Mouse (Mus musculus): ENCODE measurements around the gene Ccdc194. TPM values are rescaled to one million over a fixed set of nuclear protein-coding genes. Genes with fewer than 3 reads are reported as not detected.
A peak's percentile ranks its signal among the peaks of the same experiment; 100 is the strongest.

Gene Ccdc194
- polyA plus RNA-seq, 1 experiment, result 0.11 TPM

DNA sequence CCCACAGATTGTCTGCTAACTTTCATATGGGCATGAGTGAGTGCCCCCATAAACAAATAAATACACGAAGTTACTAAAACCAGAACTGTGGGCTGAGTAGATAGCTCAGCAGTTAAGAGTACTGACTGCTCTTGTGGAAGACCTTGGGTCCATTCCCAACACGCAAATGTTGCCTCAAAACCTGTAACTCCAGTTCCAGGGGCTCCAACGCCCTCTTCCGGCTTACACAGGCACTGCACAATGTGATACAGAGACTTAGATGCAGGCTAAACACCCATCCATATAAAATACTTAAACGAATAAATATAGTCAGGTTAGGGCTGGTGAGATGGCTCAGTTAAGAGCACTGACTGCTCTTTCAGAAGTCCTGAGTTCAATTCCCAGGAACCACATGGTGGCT lies 10.5 kb downstream of the Ccdc194 start:
- DNase-seq, result no peak
- no peak for TF ChIP-seq POLR2A (IDR thresholded peaks at IDR 0.05; ENCODE audit: control insufficient read depth, extremely low read depth, insufficient read depth, low read length, poor library complexity)
- TF ChIP-seq CTCF (IDR thresholded peaks at IDR 0.05; ENCODE audit: borderline replicate concordance, control insufficient read depth, extremely low read depth, insufficient read depth, low read length, poor library complexity), result no peak
- 86% methylated on average over 5 of the region's 5 CpGs for WGBS

GRCm38 (mm10) chr8:71513018-71513754 lies 12.3 kb downstream of the Ccdc194 start:
- 37% methylated on average over 15 of the region's 15 CpGs for WGBS
- Histone ChIP-seq H3K27me3 (ENCODE audit: control insufficient read depth, insufficient read depth, low read length) (peaks cover 3% of the 10 kb centered on the region; the same call in 1 of the 2 replicates), H3K27ac (ENCODE audit: control insufficient read depth, insufficient read depth, low read length) (no peak overlapping the region), H3K4me1 (replicated peaks; ENCODE audit: control insufficient read depth, insufficient read depth, low read length) (no peaks in the 10 kb centered on the region), H3K4me3 (ENCODE audit: control insufficient read depth, insufficient read depth, low read length) (no peak overlapping the region), H3K36me3 (ENCODE audit: control insufficient read depth, insufficient read depth, low read length) (no peaks in the 10 kb centered on the region)
- TF ChIP-seq POLR2A (IDR thresholded peaks at IDR 0.05; ENCODE audit: control insufficient read depth, extremely low read depth, insufficient read depth, low read length, poor library complexity) (no peak), CTCF (IDR thresholded peaks at IDR 0.05; ENCODE audit: borderline replicate concordance, control insufficient read depth, extremely low read depth, insufficient read depth, low read length, poor library complexity) (no peak)
- DNase-seq, result no peak

More for the DNA sequence above, 10.5 kb downstream of the Ccdc194 start:
- no peaks in the 10 kb centered on the region for H3K4me1 ChIP-seq (replicated peaks; ENCODE audit: control insufficient read depth, insufficient read depth, low read length)
- no peaks in the 10 kb centered on the region for H3K36me3 ChIP-seq (ENCODE audit: control insufficient read depth, insufficient read depth, low read length)
- H3K27me3 ChIP-seq (ENCODE audit: control insufficient read depth, insufficient read depth, low read length), result peaks cover 3% of the 10 kb centered on the region; the same call in 1 of the 2 replicates
- H3K4me3 ChIP-seq (ENCODE audit: control insufficient read depth, insufficient read depth, low read length), result no peak overlapping the region
- H3K27ac ChIP-seq (ENCODE audit: control insufficient read depth, insufficient read depth, low read length), result no peak overlapping the region

GRCm38 (mm10) chr8:71511644-71512043 lies 13.9 kb downstream of the Ccdc194 start, which contains the start of gene Plvap:
Gene Plvap (minus strand): TSS chr8:71511752.
- Histone ChIP-seq H3K27me3 (ENCODE audit: control insufficient read depth, insufficient read depth, low read length) (peaks cover 3% of the 10 kb centered on the region; the same call in 1 of the 2 replicates), H3K27ac (ENCODE audit: control insufficient read depth, insufficient read depth, low read length) (no peak within 1 kb of the TSS), H3K36me3 (ENCODE audit: control insufficient read depth, insufficient read depth, low read length) (no peaks in the 10 kb centered on the region), H3K4me3 (ENCODE audit: control insufficient read depth, insufficient read depth, low read length) (no peak within 1 kb of the TSS), H3K4me1 (replicated peaks; ENCODE audit: control insufficient read depth, insufficient read depth, low read length) (peaks cover 8% of the 10 kb centered on the region)
- WGBS, result 7% methylated on average over 14 of the region's 14 CpGs
- DNase-seq, result no peak
- TF ChIP-seq CTCF (IDR thresholded peaks at IDR 0.05; ENCODE audit: borderline replicate concordance, control insufficient read depth, extremely low read depth, insufficient read depth, low read length, poor library complexity) (no peak), POLR2A (IDR thresholded peaks at IDR 0.05; ENCODE audit: control insufficient read depth, extremely low read depth, insufficient read depth, low read length, poor library complexity) (no peak)

DNA sequence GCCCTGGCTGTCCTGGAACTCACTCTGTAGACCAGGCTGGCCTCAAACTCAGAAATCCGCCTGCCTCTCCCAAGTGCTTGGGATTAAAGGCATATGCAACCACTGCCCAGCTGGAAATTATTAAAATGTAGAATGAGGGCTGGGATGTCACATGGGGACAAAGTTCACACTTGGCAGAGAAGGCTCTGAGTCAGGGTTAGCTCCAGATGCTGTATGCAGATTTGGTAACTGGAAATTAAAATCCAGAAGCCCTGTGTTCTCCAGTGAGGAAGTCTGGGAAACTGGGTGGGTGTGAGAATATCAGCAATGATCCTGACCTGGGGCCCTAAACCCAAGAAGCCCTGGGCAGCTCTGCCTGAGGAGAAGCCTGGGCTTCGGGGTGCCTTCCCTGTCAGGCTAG lies 16.2 kb downstream of the Ccdc194 start:
- H3K27ac ChIP-seq (ENCODE audit: control insufficient read depth, insufficient read depth, low read length), result no peak overlapping the region
- no peak for TF ChIP-seq POLR2A (IDR thresholded peaks at IDR 0.05; ENCODE audit: control insufficient read depth, extremely low read depth, insufficient read depth, low read length, poor library complexity)
- TF ChIP-seq CTCF (IDR thresholded peaks at IDR 0.05; ENCODE audit: borderline replicate concordance, control insufficient read depth, extremely low read depth, insufficient read depth, low read length, poor library complexity), result no peak
- H3K36me3 ChIP-seq (ENCODE audit: control insufficient read depth, insufficient read depth, low read length), result no peaks in the 10 kb centered on the region
- DNase-seq, result no peak
- H3K4me3 ChIP-seq (ENCODE audit: control insufficient read depth, insufficient read depth, low read length), result no peak overlapping the region
- H3K4me1 ChIP-seq (replicated peaks; ENCODE audit: control insufficient read depth, insufficient read depth, low read length), result peaks cover 8% of the 10 kb centered on the region
- H3K27me3 ChIP-seq (ENCODE audit: control insufficient read depth, insufficient read depth, low read length), result peaks cover 3% of the 10 kb centered on the region; the same call in 1 of the 2 replicates
- WGBS, result 84% methylated on average over 2 of the region's 2 CpGs

DNA sequence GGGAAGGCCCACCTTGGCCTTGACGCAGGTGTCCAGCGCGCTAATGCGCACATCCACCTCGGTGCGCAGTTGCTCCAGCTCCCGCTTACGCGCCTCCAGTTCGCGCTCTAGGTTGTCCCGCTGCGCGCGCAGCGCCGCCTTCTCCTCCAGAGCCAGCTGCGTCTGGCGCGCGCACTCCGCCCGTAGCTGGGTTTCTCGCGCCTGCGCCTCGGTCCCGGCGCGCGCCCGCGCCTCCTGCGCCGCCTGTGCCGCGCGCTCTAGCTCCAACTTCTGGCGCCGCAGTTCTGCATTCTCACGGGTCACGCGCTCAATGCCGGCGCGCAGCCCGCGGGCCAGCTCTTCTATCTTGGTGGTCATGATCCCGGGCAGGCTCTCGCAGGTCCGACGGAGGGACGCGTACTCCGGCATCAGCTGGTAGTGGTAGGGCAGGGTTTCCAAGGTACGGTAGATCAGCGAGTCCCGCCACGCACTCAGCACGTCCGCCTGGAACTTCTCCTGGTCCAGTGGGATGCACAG lies 17.9 kb downstream of the Ccdc194 start:
- H3K4me1 ChIP-seq (replicated peaks; ENCODE audit: control insufficient read depth, insufficient read depth, low read length), result peaks cover 8% of the 10 kb centered on the region

DNA sequence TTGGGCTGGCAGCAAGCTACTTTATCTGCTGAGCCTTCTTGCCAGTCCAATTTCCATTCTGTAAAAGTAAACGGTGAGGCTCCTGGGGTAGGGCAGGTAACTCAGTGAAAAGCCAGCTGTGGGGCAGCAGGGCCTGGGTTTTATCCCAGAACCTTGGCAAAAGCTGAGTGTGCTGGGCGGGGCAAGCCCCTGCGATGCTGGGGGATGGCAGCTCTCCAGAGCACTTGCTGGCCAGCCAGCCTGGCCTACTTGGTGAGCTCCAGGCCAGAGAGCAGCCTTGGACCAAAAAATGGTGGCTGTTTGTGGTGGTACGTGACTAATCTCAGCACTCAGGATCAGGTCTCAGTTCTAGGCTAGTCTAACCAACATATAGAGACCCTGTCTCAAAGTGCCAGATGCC lies 19.5 kb downstream of the Ccdc194 start:
- peaks cover 8% of the 10 kb centered on the region for H3K4me1 ChIP-seq (replicated peaks; ENCODE audit: control insufficient read depth, insufficient read depth, low read length)
- no peak overlapping the region for H3K4me3 ChIP-seq (ENCODE audit: control insufficient read depth, insufficient read depth, low read length)
- no peak for TF ChIP-seq CTCF (IDR thresholded peaks at IDR 0.05; ENCODE audit: borderline replicate concordance, control insufficient read depth, extremely low read depth, insufficient read depth, low read length, poor library complexity)
- TF ChIP-seq POLR2A (IDR thresholded peaks at IDR 0.05; ENCODE audit: control insufficient read depth, extremely low read depth, insufficient read depth, low read length, poor library complexity), result no peak
- H3K36me3 ChIP-seq (ENCODE audit: control insufficient read depth, insufficient read depth, low read length), result no peaks in the 10 kb centered on the region
- H3K27me3 ChIP-seq (ENCODE audit: control insufficient read depth, insufficient read depth, low read length), result no peaks in the 10 kb centered on the region; the same call in 1 of the 2 replicates
- WGBS, result 96% methylated on average over 4 of the region's 4 CpGs
- DNase-seq, result no peak
- H3K27ac ChIP-seq (ENCODE audit: control insufficient read depth, insufficient read depth, low read length), result no peak overlapping the region

More for the DNA sequence above, 17.9 kb downstream of the Ccdc194 start:
- Histone ChIP-seq H3K4me3 (ENCODE audit: control insufficient read depth, insufficient read depth, low read length) (peak overlapping the region; percentile 7; the same call in 1 of the 2 replicates), H3K27me3 (ENCODE audit: control insufficient read depth, insufficient read depth, low read length) (peaks cover 3% of the 10 kb centered on the region; the same call in 1 of the 2 replicates), H3K27ac (ENCODE audit: control insufficient read depth, insufficient read depth, low read length) (no peak overlapping the region), H3K36me3 (ENCODE audit: control insufficient read depth, insufficient read depth, low read length) (no peaks in the 10 kb centered on the region)
- TF ChIP-seq POLR2A (IDR thresholded peaks at IDR 0.05; ENCODE audit: control insufficient read depth, extremely low read depth, insufficient read depth, low read length, poor library complexity) (no peak), CTCF (IDR thresholded peaks at IDR 0.05; ENCODE audit: borderline replicate concordance, control insufficient read depth, extremely low read depth, insufficient read depth, low read length, poor library complexity) (no peak)
- 1% methylated on average over 61 of the region's 61 CpGs for WGBS
- peak; percentile 37 for DNase-seq

Data from thymus, adult 2 months (tissue).